Mouse (Mus musculus) hindbrain, embryonic 11.5 days (tissue): ENCODE results near the gene Exd1. TPM values are rescaled to one million over a fixed set of nuclear protein-coding genes. Genes with fewer than 3 reads are reported as not detected.
A peak's percentile ranks its signal among the peaks of the same experiment; 100 is the strongest.

Experiments
- ATAC-seq: fragments of 200-750 bp; cut with Nextera tagmentation; 2 replicates; pipeline ENCODE4 v1.8.0; 2017; ENCODE audit warnings: mild to moderate bottlenecking, moderate TSS enrichment, moderate library complexity; ENCODE audit not compliant: low FRiP score
- DNase-seq: peaks from one replicate; pipeline ENCODE4 v3.0.0-alpha.2; 2015; ENCODE audit warnings: low spot score
- H3K27ac ChIP-seq: fragments of 300-500 bp; sonication (generic); 2 replicates; pipeline ENCODE4 v1.5.1; 2014; ENCODE audit warnings: mild to moderate bottlenecking, low read depth, low read length
- H3K27me3 ChIP-seq: fragments of 300-500 bp; sonication (generic); 2 replicates; pipeline ENCODE4 v1.6.1; 2014; ENCODE audit warnings: mild to moderate bottlenecking, low read length, moderate library complexity, mixed read lengths; ENCODE audit not compliant: control insufficient read depth, insufficient read depth
- H3K36me3 ChIP-seq: fragments of 300-500 bp; sonication (generic); 2 replicates; pipeline ENCODE4 v1.6.1; 2014; ENCODE audit warnings: mild to moderate bottlenecking, low read length, moderate library complexity, mixed read lengths; ENCODE audit not compliant: control insufficient read depth, insufficient read depth
- H3K4me1 ChIP-seq: fragments of 300-500 bp; sonication (generic); replicated peaks from 2 replicates; pipeline ENCODE4 v1.6.1; 2014; ENCODE audit warnings: low read length, mixed read lengths; ENCODE audit not compliant: control insufficient read depth, insufficient read depth
- H3K4me2 ChIP-seq: fragments of 300-500 bp; sonication (generic); replicated peaks from 2 replicates; pipeline ENCODE4 v1.6.1; 2014; ENCODE audit warnings: mild to moderate bottlenecking, low read depth, low read length
- H3K4me3 ChIP-seq: fragments of 300-500 bp; sonication (generic); 2 replicates; pipeline ENCODE4 v1.5.1; 2014; ENCODE audit warnings: low read depth, low read length
- H3K9ac ChIP-seq: fragments of 300-500 bp; sonication (generic); 2 replicates; pipeline ENCODE4 v1.6.1; 2014; ENCODE audit warnings: low read depth, low read length
- H3K9me3 ChIP-seq: fragments of 300-500 bp; sonication (generic); 2 replicates; pipeline ENCODE4 v1.6.1; 2016; ENCODE audit warnings: low read length; ENCODE audit not compliant: control insufficient read depth
- WGBS: fragments of 180-500 bp; shearing (Covaris S2); extraction: QIAGEN DNeasy Blood & Tissue Kit; methylation state at CpG from one replicate; pipeline ENCODE4 v1.1.7; 2014; 5-methylcytosine and 5-hydroxymethylcytosine counted together
- polyA plus RNA-seq: library from polyadenylated mRNA; unstranded; fragments of >200 nt; fragmentation: Nextera tagmentation; extraction: Ambion mirVana; gene quantifications from 2 replicates; pipeline ENCODE4 v1.2.1, GENCODE M21; 2014

Exd1 gene
- polyA plus RNA-seq, 1 experiment from 2014 or later: 0.40 TPM

GRCm38 (mm10) chr2:119548691-119549090 lies 1.3 kb upstream of the Exd1 start:
- peak overlapping the region; percentile 70 for H3K4me3 ChIP-seq
- WGBS: 78% methylated on average over 5 of the region's 5 CpGs
- no peak overlapping the region for H3K9ac ChIP-seq
- no peaks in the 10 kb centered on the region for H3K9me3 ChIP-seq
- ATAC-seq (no peak), DNase-seq (no peak)
- H3K27ac ChIP-seq: no peak overlapping the region
- H3K27me3 ChIP-seq: no peaks in the 10 kb centered on the region
- no peaks in the 10 kb centered on the region for H3K36me3 ChIP-seq
- peak overlapping the region; percentile 63 for H3K4me2 ChIP-seq
- H3K4me1 ChIP-seq: no peaks in the 10 kb centered on the region

GRCm38 (mm10) chr2:119548371-119548660 lies 889 bp upstream of the Exd1 start:
- no peaks in the 10 kb centered on the region for H3K9me3 ChIP-seq
- DNase-seq: no peak
- ATAC-seq: no peak
- H3K4me1 ChIP-seq: no peaks in the 10 kb centered on the region
- WGBS: 24% methylated on average over 3 of the region's 3 CpGs
- 0 out of 2 replicates have a peak overlapping the region, but pooled peaks have one; percentile 83 for H3K27ac ChIP-seq
- peak overlapping the region; percentile 90 for H3K9ac ChIP-seq
- H3K4me3 ChIP-seq: peak overlapping the region; percentile 70
- no peaks in the 10 kb centered on the region for H3K36me3 ChIP-seq
- peak overlapping the region; percentile 63 for H3K4me2 ChIP-seq
- no peaks in the 10 kb centered on the region for H3K27me3 ChIP-seq

GRCm38 (mm10) chr2:119546848-119547521 lies 442 bp downstream of the Exd1 start:
- ATAC-seq: peak; percentile 79
- Histone ChIP-seq H3K4me3 (peak overlapping the region; percentile 70), H3K4me1 (no peaks in the 10 kb centered on the region), H3K9ac (peak overlapping the region; percentile 51; the same call in 1 of the 2 replicates), H3K9me3 (no peaks in the 10 kb centered on the region), H3K27me3 (no peaks in the 10 kb centered on the region), H3K36me3 (no peaks in the 10 kb centered on the region), H3K27ac (0 out of 2 replicates have a peak overlapping the region, but pooled peaks have one; percentile 44), H3K4me2 (peak overlapping the region; percentile 48)
- peak; percentile 90 for DNase-seq
- 1% methylated on average over 30 of the region's 30 CpGs for WGBS

GRCm38 (mm10) chr2:119543656-119544055 lies 3.8 kb downstream of the Exd1 start:
- Histone ChIP-seq H3K9me3 (no peaks in the 10 kb centered on the region), H3K9ac (no peak overlapping the region), H3K27me3 (no peaks in the 10 kb centered on the region), H3K4me3 (no peak overlapping the region), H3K4me1 (no peaks in the 10 kb centered on the region), H3K36me3 (no peaks in the 10 kb centered on the region), H3K27ac (no peak overlapping the region), H3K4me2 (no peak overlapping the region)
- 69% methylated on average over 2 of the region's 2 CpGs for WGBS
- ATAC-seq (no peak), DNase-seq (no peak)

GRCm38 (mm10) chr2:119542106-119542505 lies 5.3 kb downstream of the Exd1 start:
- Histone ChIP-seq H3K27me3 (no peaks in the 10 kb centered on the region), H3K4me1 (no peaks in the 10 kb centered on the region), H3K36me3 (no peaks in the 10 kb centered on the region), H3K9ac (no peak overlapping the region), H3K4me3 (no peak overlapping the region), H3K4me2 (no peak overlapping the region), H3K9me3 (no peaks in the 10 kb centered on the region), H3K27ac (no peak overlapping the region)
- 26% methylated on average over 1 of the region's 1 CpGs for WGBS
- ATAC-seq (no peak), DNase-seq (peak; percentile 55)

GRCm38 (mm10) chr2:119538802-119539201 lies 8.6 kb downstream of the Exd1 start:
- ATAC-seq (no peak), DNase-seq (no peak)
- no peak overlapping the region for H3K27ac ChIP-seq
- WGBS: 83% methylated on average over 9 of the region's 9 CpGs
- no peak overlapping the region for H3K9ac ChIP-seq
- no peaks in the 10 kb centered on the region for H3K27me3 ChIP-seq
- H3K9me3 ChIP-seq: no peaks in the 10 kb centered on the region
- no peaks in the 10 kb centered on the region for H3K4me1 ChIP-seq
- H3K4me3 ChIP-seq: no peak overlapping the region
- H3K4me2 ChIP-seq: no peak overlapping the region
- no peaks in the 10 kb centered on the region for H3K36me3 ChIP-seq

GRCm38 (mm10) chr2:119525422-119525821 lies 22.0 kb downstream of the Exd1 start:
- Histone ChIP-seq H3K4me2 (no peak overlapping the region), H3K27me3 (no peaks in the 10 kb centered on the region), H3K27ac (no peak overlapping the region), H3K9me3 (no peaks in the 10 kb centered on the region), H3K4me3 (no peak overlapping the region), H3K9ac (no peak overlapping the region), H3K36me3 (no peaks in the 10 kb centered on the region), H3K4me1 (no peaks in the 10 kb centered on the region)
- WGBS: 53% methylated on average over 4 of the region's 4 CpGs
- ATAC-seq (no peak), DNase-seq (no peak)

GRCm38 (mm10) chr2:119523836-119524235 lies 23.6 kb downstream of the Exd1 start:
- Histone ChIP-seq H3K9me3 (no peaks in the 10 kb centered on the region), H3K27me3 (no peaks in the 10 kb centered on the region), H3K27ac (no peak overlapping the region), H3K4me1 (no peaks in the 10 kb centered on the region), H3K4me2 (no peak overlapping the region), H3K9ac (no peak overlapping the region), H3K36me3 (no peaks in the 10 kb centered on the region), H3K4me3 (no peak overlapping the region)
- 85% methylated on average over 4 of the region's 4 CpGs for WGBS
- ATAC-seq (no peak), DNase-seq (no peak)

- H3K4me1 ChIP-seq: no peaks in the 10 kb centered on the region
- no peak overlapping the region for H3K9ac ChIP-seq
- no peaks in the 10 kb centered on the region for H3K9me3 ChIP-seq
- no peaks in the 10 kb centered on the region for H3K36me3 ChIP-seq
- H3K4me3 ChIP-seq: no peak overlapping the region
- no peak overlapping the region for H3K27ac ChIP-seq
- ATAC-seq (no peak), DNase-seq (no peak)
- 77% methylated on average over 7 of the region's 7 CpGs for WGBS
- H3K27me3 ChIP-seq: no peaks in the 10 kb centered on the region
- H3K4me2 ChIP-seq: no peak overlapping the region
Observed at GRCm38 (mm10) chr2:119520550-119520949, 26.9 kb downstream of the Exd1 start.
